Mouse (Mus musculus): ENCODE measurements around the gene Arhgef2.

Arhgef2 gene

GRCm38 (mm10) chr3:88620146-88620991 is 14.6 kb downstream of the Arhgef2 start:
- DNase-seq (ENCODE audit: extremely low spot score, low read depth, low spot score) = no peak

GRCm38 (mm10) chr3:88620992-88621536 is 15.3 kb downstream of the Arhgef2 start:
- no peak for DNase-seq (ENCODE audit: extremely low spot score, low read depth, low spot score)

- DNase-seq (ENCODE audit: extremely low spot score, low read depth, low spot score) = no peak
Measured at GRCm38 (mm10) chr3:88621537-88622112, 15.9 kb downstream of the Arhgef2 start.

- no peak for DNase-seq (ENCODE audit: extremely low spot score, low read depth, low spot score)
Measured at GRCm38 (mm10) chr3:88622113-88622940, 16.6 kb downstream of the Arhgef2 start.

- no peak for DNase-seq (ENCODE audit: extremely low spot score, low read depth, low spot score)
Measured at GRCm38 (mm10) chr3:88622941-88623345, 17.2 kb downstream of the Arhgef2 start.

GRCm38 (mm10) chr3:88623346-88624135 is 17.8 kb downstream of the Arhgef2 start:
- no peak for DNase-seq (ENCODE audit: extremely low spot score, low read depth, low spot score)

GRCm38 (mm10) chr3:88624324-88624723 is 18.6 kb downstream of the Arhgef2 start:
- no peak for DNase-seq (ENCODE audit: extremely low spot score, low read depth, low spot score)

GRCm38 (mm10) chr3:88624951-88625350 is 19.2 kb downstream of the Arhgef2 start:
- no peak for DNase-seq (ENCODE audit: extremely low spot score, low read depth, low spot score)

- no peak for DNase-seq (ENCODE audit: extremely low spot score, low read depth, low spot score)
Measured at GRCm38 (mm10) chr3:88625531-88625930, 19.8 kb downstream of the Arhgef2 start.

- DNase-seq (ENCODE audit: extremely low spot score, low read depth, low spot score) = no peak
Measured at GRCm38 (mm10) chr3:88626316-88626715, 20.6 kb downstream of the Arhgef2 start.

- DNase-seq (ENCODE audit: extremely low spot score, low read depth, low spot score) = no peak
Measured at GRCm38 (mm10) chr3:88627114-88627513, 21.3 kb downstream of the Arhgef2 start.

- no peak for DNase-seq (ENCODE audit: extremely low spot score, low read depth, low spot score)
Measured at GRCm38 (mm10) chr3:88627535-88627934, 21.8 kb downstream of the Arhgef2 start.

- no peak for DNase-seq (ENCODE audit: extremely low spot score, low read depth, low spot score)
Measured at GRCm38 (mm10) chr3:88628766-88629165, 23.0 kb downstream of the Arhgef2 start.

GRCm38 (mm10) chr3:88629244-88629643 is 23.5 kb downstream of the Arhgef2 start:
- no peak for DNase-seq (ENCODE audit: extremely low spot score, low read depth, low spot score)

GRCm38 (mm10) chr3:88630018-88630417 is 24.3 kb downstream of the Arhgef2 start:
- no peak for DNase-seq (ENCODE audit: extremely low spot score, low read depth, low spot score)

- no peak for DNase-seq (ENCODE audit: extremely low spot score, low read depth, low spot score)
Measured at GRCm38 (mm10) chr3:88630849-88631341, 25.1 kb downstream of the Arhgef2 start.

GRCm38 (mm10) chr3:88631921-88632587 is 26.3 kb downstream of the Arhgef2 start:
- no peak for DNase-seq (ENCODE audit: extremely low spot score, low read depth, low spot score)

- no peak for DNase-seq (ENCODE audit: extremely low spot score, low read depth, low spot score)
Measured at GRCm38 (mm10) chr3:88633056-88633455, 27.3 kb downstream of the Arhgef2 start.

- no peak for DNase-seq (ENCODE audit: extremely low spot score, low read depth, low spot score)
Measured at GRCm38 (mm10) chr3:88635506-88636275, 29.9 kb downstream of the Arhgef2 start.

Data from hindlimb bud, embryonic 11.5 days (tissue).